Mouse (Mus musculus): ENCODE measurements at regions not wholly inside any gene's neighbourhood (a gene's known extent, or its start where the extent isn't known, plus 50 kb on each side); places are given as distances from the start of the nearest gene placed in this dataset.
A peak's percentile ranks its signal among the peaks of the same experiment; 100 is the strongest.

DNA sequence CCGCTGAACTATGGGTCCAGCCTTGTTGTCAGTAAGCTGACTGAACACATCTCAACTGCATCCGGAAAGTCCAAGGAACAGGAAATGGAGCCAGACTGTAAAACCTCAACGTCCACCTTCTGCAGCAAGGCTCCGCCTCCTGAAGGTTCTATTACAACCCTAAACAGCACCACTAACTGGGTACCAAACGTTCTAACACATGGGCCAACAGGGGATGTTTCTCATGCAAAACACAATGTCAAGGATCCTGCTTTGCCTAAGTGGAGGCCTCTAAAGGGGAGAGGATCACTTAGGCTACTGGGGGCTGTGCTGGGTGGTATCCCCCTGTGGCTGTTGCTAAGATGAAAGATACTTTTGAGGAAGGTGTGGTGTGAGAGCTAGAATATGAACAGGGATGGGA is 51.0 kb upstream of the Stt3b start:
- DNase-seq (ENCODE audit: low read depth, low spot score): peak; percentile 73

DNA sequence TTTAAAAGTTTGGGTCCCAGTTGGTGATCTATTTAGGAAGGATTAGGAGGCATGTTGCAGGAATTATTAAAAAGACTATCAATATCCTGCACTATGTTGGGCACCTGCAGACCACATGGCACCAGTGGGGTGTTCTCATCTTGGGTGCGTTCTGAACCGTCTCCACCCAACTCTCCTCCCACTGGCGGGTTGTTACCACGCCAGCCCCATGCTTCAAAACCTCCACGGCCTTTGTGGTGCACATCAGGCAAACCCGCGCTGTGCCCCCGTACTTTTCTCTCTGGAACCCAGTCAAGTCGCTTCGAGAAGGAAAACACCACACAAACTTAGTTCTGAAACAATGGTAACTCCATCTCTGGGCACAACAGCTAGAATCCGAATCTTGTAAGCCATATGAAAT is 51.7 kb upstream of the Stt3b start:
- peak; percentile 59 for DNase-seq (ENCODE audit: low read depth, low spot score)

DNA sequence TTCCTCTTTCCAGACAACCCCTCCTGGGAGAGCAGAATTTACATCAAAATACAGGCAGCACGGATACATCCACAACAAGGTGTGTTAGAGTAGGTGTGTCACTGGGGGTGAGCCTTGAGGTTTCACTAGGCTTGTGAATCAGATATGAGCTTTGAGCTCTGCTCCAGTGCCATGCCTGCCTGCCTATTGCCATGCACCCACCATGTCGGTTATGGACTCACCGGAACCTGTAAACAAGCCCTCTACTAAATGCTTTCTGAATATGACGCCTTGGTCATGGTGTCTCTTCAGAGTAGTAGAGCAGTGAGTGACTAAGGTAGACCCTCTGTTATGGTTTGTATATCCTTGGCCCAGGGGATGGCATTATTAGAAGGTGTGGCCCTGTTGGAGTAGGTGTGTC is 52.3 kb upstream of the Stt3b start:
- DNase-seq (ENCODE audit: low read depth, low spot score): peak; percentile 60

DNA sequence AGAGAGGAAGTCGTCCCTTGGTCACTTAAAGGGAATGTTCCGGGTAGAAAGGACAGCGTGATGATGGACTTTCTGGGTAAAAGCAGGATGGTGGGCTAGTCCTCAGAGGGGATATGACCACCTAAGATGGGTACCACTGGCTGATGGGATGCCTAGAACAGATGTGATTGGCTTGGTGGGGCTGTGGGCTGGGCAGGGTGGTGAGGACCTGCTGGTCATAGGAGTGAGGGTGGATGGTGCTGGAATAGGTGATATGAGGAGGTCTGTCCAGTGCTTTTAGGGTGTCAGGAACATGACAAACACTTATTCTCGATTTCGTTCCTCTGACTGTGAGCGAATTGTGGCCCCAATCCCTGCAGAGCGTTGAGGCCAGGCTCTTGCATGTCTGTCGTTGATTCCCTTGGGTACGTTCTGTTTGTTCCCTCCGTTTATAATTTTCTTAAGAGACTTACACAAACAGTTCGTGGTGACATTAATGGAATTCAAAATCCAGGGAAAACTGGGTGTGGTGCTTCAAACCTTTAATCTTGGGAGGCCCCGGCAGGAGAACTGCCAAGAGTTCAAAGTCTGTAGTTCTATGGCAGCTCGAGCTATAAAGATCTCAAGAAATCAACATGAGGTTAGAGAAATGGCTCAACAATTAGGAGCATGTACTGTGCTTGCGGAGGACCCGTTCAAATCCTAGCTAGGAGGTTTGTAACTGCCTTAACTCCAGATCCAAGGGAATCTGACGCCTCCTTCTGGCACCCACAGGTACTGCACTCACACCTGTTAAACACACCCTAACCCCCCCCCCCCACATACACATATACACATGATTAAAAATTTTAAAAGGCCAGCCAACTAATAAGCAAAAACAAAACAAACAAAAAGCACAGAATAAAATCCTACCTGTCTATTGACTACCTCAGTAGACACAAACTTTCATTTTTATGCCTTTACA is 55.0 kb upstream of the Stt3b start:
- DNase-seq (ENCODE audit: low read depth, low spot score): peak; percentile 69

DNA sequence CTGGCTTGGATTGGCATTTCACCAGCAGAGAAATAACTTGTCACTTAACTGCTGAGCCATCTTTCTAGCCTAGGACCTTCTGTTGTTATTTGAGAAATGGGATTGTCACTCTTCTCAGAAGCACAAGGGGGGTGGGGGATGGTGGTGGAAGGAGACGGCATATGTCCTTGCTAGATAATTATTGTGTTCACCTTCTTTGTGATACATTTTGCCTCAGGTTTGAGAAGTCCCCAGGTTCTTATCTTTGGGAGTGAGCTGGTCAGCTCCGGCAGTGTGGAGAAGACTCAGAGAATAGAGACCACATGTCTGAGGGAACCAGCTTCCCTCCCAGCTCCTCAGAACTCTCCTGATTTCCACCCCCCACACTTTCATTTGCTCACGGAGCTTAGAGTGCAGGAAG is 57.6 kb upstream of the Stt3b start:
- no peak for DNase-seq (ENCODE audit: low read depth, low spot score)

DNA sequence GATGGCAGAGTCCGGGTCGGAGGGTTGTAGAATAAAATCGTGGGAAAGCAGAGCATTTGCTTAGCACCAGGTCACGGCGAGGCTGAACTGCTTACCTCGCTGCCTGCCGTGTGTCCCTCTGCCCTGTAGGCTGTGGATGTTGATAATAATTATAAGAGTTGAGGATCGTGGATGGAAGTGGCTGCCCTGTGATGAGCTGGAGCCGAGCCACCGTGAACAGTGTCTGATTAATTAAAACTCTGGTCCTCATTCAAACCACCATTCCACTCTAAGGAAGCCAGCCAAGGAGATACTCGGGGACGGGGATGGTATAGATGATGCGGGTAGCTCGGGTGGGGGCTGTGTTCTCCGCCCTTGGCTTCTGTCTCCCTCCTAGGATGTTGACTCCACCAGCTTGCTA is 70.1 kb upstream of the Stt3b start:
- DNase-seq (ENCODE audit: low read depth, low spot score): no peak

DNA sequence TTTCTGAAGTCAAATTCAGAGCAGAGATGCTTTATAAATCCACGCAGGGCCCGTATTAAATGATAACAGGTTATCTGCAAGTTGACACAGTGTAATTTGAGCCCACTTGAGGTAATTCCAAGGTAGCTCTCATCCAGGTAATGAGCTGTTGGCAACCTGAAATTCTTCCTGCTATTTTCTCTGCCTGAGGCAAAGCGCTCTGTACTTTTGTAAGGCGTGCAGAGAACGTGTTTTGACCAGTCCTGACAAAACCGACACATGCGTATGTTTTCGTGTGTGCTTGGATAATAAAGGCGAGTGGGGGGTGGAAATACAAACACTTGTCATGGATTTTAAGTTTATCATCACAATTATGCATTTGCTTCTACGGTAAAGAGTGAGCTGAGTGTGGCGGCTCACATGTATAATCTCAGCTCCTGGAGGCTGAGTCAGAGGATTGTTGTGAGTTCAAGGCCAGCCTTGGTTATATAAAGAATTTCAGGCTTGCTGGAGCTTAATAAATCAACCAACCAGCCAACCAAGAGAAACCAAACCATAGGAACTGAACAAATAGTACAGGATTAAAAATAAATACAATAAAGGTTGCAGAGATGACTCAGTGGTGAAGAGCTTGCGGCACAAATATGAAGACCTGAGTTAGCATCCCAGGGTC is 72.7 kb upstream of the Stt3b start:
- DNase-seq (ENCODE audit: low read depth, low spot score): no peak

DNA sequence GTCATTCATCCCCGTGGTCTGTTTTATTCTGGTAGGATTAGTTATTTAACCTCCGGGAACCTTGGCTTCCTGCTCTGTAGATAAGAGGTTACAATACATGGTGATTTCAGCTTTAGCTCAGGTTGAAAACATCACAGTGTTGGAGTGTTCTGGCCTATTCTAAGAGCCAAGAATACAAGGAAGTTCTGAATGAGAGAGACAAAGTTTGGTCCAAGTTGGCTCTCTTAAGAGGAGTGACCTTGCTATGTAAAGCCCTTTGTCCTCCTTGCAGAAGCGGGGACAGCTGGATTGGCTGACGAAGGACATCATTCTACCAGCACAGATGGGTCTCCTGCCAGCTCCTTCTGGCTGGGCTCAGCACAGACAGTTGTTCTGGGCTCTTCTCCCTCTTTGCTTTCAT is 73.7 kb upstream of the Stt3b start:
- DNase-seq (ENCODE audit: low read depth, low spot score): no peak

DNA sequence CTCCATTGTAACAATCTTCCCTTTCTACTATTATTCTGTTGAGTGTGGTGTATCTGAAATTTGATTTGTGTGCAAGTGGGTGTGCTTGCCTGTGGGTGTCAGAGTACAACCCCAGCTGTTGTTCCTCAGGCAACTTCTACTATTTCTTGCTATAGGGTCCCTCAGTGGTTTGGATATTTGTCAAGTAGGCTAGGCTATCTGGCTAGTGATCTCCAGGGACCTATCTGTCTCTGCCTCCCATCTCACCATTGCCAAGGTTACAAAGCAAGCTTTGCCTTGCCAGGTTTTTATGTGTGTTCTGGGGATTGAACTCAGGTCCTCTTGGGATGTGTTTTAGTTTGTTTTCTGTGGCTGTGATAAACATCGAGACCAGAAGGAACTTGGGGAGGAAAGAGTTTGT is 74.1 kb upstream of the Stt3b start:
- no peak for DNase-seq (ENCODE audit: low read depth, low spot score)

DNA sequence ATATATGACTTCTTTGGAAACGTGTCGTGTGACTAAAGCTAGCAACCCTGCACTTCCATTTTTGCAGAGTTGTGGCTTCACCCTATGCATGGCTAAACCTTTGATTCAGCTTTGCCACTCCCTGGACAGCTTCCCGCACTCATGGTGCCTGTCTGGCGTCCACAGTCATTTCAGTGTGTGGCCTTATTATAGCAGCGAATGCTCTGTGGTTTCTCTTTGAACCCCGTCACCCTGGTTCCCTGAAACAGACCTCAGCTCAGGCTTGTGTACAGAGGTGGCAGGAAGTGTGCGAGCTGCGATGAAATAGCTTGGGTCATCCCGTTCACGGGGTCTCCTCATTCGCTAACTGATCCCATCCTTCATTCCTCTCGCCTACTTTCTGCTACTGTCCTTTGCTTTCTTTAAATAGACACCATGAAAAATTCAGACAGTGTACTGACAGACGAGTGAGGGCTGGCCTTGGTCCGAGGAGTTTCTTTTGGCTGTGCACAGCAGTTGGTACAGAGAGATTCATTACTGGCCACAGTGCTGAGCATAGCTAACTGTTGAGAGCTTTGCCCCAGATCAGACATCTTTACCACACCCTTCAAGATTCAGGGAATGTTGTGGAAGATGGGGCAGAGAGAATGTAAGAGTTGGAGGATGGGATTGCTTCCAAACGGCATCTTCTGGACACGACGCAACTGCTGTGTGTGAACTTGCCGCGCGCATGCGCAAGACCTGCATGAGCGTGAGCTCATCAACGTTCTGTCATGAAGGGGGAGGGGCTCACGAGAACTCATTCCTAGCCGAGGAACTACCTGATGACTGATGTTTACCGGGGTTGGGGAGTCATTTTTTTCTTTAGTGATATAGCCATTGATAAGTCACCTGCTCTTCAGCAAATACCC is 77.5 kb upstream of the Stt3b start:
- DNase-seq (ENCODE audit: low read depth, low spot score): no peak

DNA sequence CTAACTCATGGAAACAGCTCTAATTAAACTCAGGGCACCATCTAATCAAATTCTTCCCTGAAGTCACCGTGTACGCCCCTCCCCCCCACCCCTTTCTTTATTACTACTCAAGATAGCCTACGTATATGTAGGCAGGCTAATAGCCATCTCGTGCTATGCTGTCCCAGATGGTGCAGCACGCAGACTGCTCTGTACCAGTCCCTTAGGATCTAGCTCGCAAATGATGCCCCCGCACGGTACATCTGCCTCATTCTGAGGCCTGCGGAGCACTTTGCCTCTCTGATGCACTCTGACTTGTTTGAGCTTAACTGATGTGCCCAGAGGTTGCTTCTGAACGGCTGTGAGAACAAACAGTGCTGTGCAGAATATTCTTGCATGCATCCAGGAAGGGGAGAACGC is 78.1 kb upstream of the Stt3b start:
- no peak for DNase-seq (ENCODE audit: low read depth, low spot score)

DNA sequence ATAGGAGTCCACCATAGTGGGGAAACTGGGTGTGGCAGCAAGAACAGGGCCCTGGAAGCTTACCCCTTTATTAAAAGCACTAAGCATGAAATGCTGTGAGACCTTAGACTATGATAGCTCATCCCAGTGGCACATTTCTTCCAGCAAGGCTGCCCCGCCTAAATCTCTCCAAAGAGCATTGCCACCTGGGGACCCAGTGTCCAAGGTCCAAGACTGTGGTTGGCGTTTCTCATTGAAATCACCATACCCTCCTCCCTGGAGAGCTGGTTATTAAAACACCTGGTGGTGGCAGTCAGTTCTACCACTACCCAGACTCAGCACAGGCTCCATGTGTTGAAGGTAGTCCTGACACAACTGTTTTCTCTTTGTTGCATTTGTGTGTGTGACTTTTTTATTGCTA is 78.9 kb upstream of the Stt3b start:
- DNase-seq (ENCODE audit: low read depth, low spot score): no peak

DNA sequence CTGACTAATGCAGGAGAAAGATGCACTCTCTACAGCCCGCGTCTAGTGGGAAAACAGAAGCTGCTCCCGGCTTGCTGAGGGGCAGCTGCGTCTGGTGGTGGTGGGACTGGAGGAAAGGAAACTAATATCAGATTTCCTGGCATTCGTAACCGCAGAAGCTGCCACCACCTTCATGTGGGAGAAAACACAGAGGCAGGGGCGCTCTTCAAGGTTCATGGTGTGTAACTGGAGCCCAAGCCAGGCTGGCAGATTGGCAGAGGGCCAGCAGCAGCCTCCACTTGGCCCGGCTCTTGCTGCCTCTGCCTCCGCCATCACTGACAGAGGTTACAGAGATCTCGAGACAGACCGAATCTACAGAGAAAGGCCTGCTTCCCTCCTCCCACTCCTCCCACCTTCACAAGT is 80.7 kb upstream of the Stt3b start:
- peak; percentile 13 for DNase-seq (ENCODE audit: low read depth, low spot score)

DNA sequence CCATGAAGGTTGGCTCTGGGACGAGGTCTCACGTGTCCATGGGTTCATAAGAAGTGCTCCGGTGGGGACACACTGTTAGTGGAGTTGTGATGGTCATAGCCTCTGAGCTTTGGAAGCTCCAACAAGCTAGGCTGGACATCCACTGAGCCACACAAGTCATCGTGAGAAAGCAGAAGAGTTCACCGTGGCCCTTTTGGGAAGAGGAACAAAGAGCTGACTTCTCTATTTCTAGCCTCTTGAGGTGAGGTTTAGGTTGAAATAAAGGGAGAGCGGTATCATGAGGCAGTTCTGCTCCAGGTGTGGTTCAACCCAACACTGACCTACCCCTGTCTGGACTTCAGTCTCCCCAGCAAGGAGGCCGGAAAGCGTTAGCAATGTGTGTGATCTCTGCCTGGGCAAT is 85.3 kb upstream of the Stt3b start:
- no peak for DNase-seq (ENCODE audit: low read depth, low spot score)

DNA sequence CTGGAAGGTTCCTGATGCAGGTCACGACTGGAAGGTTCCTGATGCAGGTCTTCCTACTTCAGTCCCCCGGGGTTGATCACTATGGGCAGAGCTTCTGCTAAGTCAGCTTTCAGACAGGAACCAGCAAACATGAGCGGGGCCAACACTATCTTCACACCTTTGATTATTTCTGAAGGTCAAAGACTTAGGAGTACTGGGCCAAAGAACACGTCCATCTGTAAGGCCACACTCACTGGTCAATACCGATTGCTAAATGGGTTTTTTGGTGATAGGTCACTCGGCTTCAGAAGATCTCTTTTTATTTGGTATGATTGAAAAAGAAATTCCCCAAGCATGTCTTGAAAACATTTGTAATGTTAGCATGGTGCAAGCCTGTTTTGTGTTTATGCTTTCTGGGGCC is 90.2 kb upstream of the Stt3b start:
- DNase-seq (ENCODE audit: low read depth, low spot score): no peak

DNA sequence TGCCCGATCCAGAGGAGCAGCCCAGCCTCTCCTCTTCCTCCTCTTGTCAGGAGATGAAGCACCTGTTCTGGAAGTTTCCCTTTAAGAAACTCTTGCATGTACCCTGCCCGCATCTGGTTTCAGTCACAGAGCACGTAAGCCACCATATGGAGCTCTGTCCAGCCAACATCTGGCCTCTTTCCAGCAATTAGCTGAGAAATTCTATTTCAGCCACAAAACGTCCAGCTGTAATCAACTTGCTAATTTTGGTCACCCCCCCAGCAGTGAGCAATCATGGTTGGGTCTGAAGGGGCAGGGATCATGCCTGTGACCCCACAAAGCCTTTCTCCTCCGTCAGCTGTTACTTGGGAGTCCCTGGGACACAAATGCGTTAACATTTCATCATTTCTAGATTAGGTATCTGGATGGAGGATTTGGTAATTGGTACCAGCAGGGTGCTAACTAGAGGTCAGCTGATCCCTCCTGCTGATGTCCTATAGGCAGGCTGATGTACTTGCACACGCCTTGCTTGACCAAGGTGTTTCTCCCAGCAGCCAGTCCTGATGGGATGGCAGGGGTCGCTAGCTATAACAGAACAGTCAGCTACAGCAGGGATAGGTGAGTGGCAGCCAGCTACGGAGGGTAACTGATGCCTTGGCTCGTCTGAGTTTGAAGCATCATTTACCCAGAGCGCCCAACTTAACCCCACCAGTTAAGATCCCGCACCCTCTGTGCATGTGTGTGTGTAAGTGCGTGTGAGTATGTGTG is 91.4 kb upstream of the Stt3b start:
- DNase-seq (ENCODE audit: low read depth, low spot score): no peak

DNA sequence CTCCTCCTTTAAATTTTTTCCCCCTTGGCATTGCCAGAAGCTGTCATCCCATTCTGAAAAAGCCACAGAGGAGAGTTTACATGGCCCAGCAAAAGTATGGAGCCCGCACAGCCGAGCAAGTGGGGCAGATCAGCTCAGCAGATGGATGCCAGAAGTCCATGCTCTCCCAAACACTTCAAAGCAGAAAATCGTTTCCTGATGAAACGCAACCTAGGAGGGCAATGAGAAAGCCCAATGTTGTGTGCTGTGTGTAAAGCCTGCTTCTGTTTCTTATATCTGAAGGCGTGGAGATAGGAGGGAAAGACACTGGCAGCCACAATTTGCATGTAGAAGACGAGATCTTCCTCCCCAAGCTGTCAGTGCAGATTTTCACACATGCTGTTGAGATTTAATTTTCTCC is 92.4 kb upstream of the Stt3b start:
- DNase-seq (ENCODE audit: low read depth, low spot score): no peak

DNA sequence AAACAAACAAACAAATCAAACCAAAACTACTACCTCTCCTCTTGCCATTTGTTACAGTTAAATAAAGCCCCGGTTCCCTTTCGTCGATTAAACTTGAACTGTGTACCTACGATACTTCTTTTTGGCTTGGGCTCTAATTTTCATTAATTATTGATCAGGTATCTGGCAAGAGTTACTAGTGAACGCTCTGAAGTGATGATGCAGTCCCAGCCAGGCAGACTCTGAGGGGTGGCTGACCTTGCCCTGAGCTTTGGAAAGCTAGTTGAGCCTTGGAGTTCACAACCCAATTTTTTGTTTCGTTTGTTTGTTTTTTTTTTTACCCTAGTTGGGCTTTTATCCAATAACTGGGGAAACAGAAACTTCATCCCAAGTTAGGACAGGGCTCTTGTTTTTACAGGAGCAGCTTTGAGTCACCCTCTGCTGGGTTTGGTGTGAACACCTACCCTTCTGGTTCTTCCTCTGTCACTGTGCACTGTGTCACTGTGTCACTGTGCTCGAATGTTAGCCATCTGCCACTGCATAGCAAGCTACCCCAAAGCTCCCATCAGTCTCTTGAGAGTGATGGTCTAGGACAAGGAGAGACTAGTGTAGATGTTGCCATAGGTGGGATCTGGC is 93.2 kb upstream of the Stt3b start:
- DNase-seq (ENCODE audit: low read depth, low spot score): no peak

DNA sequence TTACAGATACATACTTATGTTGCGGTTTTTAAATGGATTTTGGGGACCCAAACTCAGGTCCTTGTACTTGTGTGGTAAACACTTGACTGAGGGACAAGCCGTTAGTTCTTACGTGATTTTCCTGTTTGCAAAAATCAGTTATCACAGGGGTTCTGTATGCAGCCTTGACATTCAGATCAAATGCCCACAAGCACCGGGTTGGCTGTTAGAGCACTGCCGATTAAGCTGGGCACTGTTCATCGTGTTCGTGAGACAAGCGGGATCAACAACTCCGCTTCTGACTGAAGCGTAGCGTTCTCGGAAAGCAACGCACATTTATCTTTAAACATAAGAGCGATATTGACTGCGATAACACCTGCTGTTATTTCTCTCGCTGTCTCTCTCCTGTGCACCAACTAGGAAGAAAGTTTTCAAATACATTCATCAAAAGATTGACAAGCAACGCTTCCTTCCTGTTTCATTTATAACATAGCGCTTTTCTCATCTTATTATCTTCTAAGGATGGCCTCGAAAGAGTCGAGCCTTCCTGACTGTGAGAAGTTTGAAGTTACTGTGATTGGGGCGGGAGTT is 97.8 kb upstream of the Stt3b start:
- DNase-seq (ENCODE audit: low read depth, low spot score): no peak

DNA sequence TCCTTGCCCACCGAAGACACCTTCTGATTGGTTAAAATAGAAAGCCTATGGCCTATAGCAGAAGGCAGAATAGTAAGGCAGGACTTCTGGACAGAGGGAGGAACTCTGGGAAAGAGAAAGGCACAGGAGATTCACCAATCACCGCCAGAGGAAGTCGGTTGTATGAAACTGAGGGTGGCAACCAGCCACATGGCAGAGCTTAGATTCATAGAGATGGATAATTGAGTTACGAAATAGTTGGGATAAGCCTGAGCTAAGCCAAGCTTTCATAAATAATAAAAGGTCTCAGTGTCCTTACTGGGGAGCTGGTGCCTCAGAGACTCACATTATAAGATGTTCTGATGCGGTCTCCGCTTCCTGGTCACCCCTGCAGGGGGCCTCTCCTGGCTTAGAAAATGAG is 98.7 kb upstream of the Stt3b start:
- no peak for DNase-seq (ENCODE audit: low read depth, low spot score)

DNA sequence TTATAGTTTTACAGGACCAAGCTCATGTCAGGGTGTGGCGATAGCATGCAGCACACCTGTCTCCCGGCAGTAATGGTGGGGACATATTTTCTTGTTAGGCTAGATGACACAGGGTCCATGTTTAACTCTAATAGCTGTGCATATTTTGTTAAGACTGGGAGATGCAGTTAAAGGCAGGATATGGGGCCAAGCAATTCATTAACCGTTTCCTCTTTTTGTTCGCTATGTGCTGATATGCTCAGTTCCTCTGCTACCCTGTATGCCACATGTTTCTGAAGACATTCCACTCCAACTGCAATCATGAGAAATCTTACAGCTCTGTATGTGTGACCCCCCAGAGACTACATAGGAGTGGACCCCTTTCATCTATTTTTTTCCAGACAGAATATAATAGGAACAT is 104.0 kb upstream of the Stt3b start:
- no peak for DNase-seq (ENCODE audit: low read depth, low spot score)

All from ZHBTc4 (cell line).